Mouse (Mus musculus) brown adipose tissue, adult 24 weeks (tissue): ENCODE data around the gene Lrp1. TPM values are rescaled to one million over a fixed set of nuclear protein-coding genes. Genes with fewer than 3 reads are reported as not detected.

Experiments
- H3K27ac ChIP-seq: fragments of 200-500 bp; replicated peaks from 2 replicates; pipeline ENCODE4 v1.5.1; 2012; ENCODE audit warnings: low read depth, mild to moderate bottlenecking, low read length
- H3K4me1 ChIP-seq: fragments of 200-500 bp; 2 replicates; pipeline ENCODE4 v1.6.1; 2012; ENCODE audit warnings: low read length, mixed read lengths; ENCODE audit not compliant: control insufficient read depth, insufficient read depth, insufficient read length
- H3K4me3 ChIP-seq: fragments of 200-500 bp; 2 replicates; pipeline ENCODE4 v1.5.1; 2012; ENCODE audit warnings: low read depth, mild to moderate bottlenecking, low read length, moderate library complexity; ENCODE audit not compliant: insufficient read depth
- polyA plus RNA-seq: library from polyadenylated mRNA; stranded (reverse); fragments of >200 nt; gene quantifications from 2 replicates; pipeline ENCODE4 v1.2.4, GENCODE M21; 2012; ENCODE audit not compliant: missing spikeins, insufficient read depth, insufficient read length

Lrp1 gene
- polyA plus RNA-seq, 1 experiment: 43.8 TPM

DNA sequence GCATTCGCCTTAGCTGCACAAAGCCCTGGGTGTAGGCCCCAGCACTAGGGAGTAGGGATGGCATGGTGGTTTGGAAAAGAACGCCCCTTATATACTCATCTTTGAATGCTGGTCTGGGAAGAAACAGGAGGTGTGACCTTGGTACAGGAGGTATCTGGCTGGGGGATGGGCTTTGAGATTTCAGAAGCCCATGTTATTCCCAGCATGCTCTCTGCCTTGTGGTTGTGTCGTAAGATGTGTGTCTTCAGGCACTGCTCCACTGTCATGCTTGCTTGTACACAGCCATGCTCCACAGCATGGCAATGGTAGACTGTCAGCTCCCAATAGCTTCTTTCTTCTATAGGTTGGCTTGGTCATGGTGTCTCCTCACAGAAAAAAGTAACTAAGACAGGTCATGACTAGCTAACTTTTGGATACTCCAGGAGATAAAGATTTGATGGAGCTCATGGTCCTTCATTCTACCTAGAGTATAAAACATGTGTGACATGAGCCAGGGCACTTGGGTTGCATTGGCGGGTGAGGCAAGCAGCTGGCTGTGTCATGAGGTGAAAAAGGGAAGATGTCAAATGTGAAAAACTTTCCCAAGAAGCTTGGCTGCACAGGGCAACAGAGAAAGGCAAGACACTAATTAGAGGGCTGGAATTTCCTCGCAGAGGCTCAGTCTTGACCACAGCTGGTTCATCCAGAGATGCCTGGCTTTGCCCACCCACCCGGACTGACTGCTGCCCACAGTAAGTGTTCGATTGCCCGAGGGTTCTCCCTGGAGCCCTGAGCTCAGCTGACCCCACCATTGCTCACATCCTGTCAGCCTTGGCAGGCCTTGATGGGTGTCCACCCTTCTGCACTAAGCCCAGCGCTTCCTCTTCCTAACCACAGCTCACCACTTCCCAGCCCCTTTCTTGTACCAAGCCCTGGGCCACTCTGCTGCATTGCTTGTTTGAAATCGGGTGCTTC, 10.6 kb upstream of the Lrp1 start:
- no peaks in the 10 kb centered on the region for H3K4me1 ChIP-seq
- H3K27ac ChIP-seq: peak overlapping the region; percentile 44; the same call in 1 of the 2 replicates
- H3K4me3 ChIP-seq: no peak overlapping the region

GRCm38 (mm10) chr10:127626433-127626832, 5.5 kb upstream of the Lrp1 start:
- H3K4me3 ChIP-seq: no peak overlapping the region
- no peaks in the 10 kb centered on the region for H3K4me1 ChIP-seq
- no peak overlapping the region for H3K27ac ChIP-seq

DNA sequence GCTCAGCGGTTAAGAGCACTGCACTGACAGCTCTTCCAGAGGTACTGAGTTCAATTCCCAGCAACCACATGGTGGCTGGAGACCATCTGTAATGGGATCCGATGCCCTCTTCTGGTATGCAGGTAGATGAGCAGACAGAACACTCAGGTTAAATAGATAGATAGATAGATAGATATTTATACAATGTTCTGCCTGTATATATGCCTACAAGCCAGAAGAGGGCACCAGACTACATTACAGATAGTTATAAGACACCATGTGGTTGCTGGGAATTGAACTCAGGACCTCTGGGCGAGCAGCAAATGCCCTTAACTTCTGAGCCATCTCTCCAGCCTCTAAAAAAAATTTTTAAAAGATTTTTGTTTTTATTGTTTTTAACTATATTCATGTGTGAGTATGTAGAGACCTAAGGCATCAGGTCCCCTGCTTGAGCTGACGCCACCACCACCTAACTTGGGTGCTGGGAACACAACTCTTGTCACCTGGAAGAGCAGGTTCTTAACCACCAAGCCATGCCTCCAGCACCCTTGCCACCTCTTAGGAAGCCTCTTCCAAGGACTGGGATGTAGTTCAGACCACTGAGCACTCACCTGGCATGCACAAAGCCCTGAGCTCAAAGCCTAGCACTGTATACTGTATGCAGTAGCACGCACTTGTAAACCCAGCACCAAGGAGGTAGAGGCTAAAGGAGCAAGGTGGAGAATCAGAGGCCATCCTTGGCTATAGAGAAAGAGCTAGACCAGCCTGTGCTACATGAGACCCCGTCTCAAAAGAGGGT, 2.7 kb upstream of the Lrp1 start:
- peaks cover 3% of the 10 kb centered on the region; the same call in 1 of the 2 replicates for H3K4me1 ChIP-seq
- H3K27ac ChIP-seq: no peak overlapping the region

DNA sequence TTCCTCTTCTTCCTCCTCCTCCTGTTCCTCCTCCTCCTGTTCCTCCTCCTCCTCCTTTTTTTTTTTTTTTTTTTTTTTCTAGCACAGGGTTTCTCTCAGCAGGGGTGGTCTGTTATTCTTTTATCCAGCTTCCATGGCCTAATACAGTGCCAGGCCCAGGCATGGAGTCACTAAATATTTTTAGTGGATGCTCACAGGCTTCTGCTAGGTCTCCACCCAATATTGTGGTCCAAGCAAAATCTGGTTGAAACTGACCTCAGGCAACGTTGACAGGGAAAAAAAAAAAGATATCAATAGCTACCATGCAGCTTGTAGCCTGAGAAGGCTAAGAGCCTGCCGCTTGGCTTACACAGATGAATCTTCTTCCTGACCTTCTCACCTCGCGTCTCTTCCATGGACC, 1.7 kb upstream of the Lrp1 start:
- no peak overlapping the region for H3K4me3 ChIP-seq
- H3K27ac ChIP-seq: peak overlapping the region; percentile 87
- H3K4me1 ChIP-seq: peaks cover 7% of the 10 kb centered on the region; the same call in 1 of the 2 replicates

More for the DNA sequence above, 2.7 kb upstream of the Lrp1 start:
- no peak overlapping the region for H3K4me3 ChIP-seq

DNA sequence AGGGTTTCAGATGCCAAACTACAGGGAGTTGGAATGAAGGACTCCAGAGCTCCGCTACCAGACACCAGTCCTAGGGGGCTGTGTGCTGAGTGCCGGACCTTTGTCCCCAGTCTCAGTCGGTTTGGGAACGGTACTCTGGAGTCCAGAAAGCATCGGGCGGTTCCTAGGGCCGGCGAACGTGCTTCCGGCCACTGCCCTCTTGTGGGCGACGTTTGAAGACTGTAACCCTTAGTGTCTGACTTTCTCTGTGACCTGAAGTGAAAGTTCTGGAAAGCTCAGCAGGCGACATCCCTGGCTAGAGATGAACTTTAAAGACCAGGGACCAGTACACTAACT, 1.1 kb upstream of the Lrp1 start:
- Histone ChIP-seq H3K4me1 (peaks cover 13% of the 10 kb centered on the region), H3K4me3 (peak overlapping the region; percentile 70), H3K27ac (peak overlapping the region; percentile 87)

GRCm38 (mm10) chr10:127621191-127622056, 476 bp upstream of the Lrp1 start:
- peak overlapping the region; percentile 70 for H3K4me3 ChIP-seq
- peak overlapping the region; percentile 87 for H3K27ac ChIP-seq
- H3K4me1 ChIP-seq: peaks cover 17% of the 10 kb centered on the region

- H3K4me1 ChIP-seq: peaks cover 28% of the 10 kb centered on the region
- H3K27ac ChIP-seq: peak overlapping the region; percentile 48
- peak overlapping the region; percentile 85 for H3K4me3 ChIP-seq
These were observed 975 bp downstream of the Lrp1 start for GRCm38 (mm10) chr10:127619941-127620405.

- peak overlapping the region; percentile 85 for H3K4me3 ChIP-seq
- H3K27ac ChIP-seq: peak overlapping the region; percentile 48
These were observed 1.7 kb downstream of the Lrp1 start for GRCm38 (mm10) chr10:127619119-127619721.

GRCm38 (mm10) chr10:127618173-127618572, 2.8 kb downstream of the Lrp1 start:
- Histone ChIP-seq H3K27ac (peak overlapping the region; percentile 48), H3K4me1 (peaks cover 32% of the 10 kb centered on the region), H3K4me3 (peak overlapping the region; percentile 85)

More at GRCm38 (mm10) chr10:127619119-127619721, 1.7 kb downstream of the Lrp1 start:
- H3K4me1 ChIP-seq: peaks cover 32% of the 10 kb centered on the region

- Histone ChIP-seq H3K27ac (peak overlapping the region; percentile 68), H3K4me1 (peaks cover 32% of the 10 kb centered on the region), H3K4me3 (peak overlapping the region; percentile 17; the same call in 1 of the 2 replicates)
These were observed 3.7 kb downstream of the Lrp1 start for GRCm38 (mm10) chr10:127617294-127617693.

DNA sequence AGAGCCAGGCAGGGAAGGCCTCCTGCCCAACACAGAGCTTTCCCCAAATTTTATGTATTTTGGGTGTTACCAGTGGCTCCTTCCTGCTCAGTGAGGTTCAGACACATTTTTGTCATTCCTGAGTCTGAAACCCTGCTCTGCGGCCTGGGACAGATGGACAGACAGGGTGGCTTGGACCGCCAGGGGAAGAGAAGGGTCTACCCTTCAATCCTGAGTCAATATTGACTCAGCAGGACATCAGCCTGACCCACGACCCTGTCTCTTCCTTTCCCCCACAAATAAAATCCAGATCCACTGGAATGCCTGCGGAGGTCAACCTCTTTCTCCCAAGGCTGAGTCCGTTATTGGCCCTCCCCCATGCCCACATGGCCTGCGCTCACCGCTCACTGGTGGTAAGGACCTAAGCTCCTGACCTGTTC, 4.7 kb downstream of the Lrp1 start:
- H3K4me1 ChIP-seq: peaks cover 34% of the 10 kb centered on the region
- peak overlapping the region; percentile 68 for H3K27ac ChIP-seq
- peak overlapping the region; percentile 7; the same call in 1 of the 2 replicates for H3K4me3 ChIP-seq

GRCm38 (mm10) chr10:127615591-127615990, 5.4 kb downstream of the Lrp1 start:
- no peak overlapping the region for H3K4me3 ChIP-seq

DNA sequence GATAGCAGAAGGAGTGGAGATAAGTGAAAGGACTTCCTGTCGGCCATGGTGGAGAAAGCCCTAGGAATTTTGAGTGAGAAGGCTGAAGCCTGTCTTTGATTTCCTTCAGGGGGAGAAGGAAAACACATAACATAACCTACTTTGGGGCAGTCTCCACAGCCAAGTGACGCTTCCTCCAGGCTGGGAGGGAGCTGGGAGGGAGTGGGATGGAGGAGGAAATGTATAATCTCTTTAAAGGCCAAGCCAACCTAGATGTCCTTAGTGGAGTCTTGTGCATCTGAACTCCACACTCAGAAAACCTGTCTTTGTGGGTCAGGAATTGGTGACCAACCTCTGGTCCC, 5.9 kb downstream of the Lrp1 start:
- H3K4me3 ChIP-seq: no peak overlapping the region
- peaks cover 34% of the 10 kb centered on the region for H3K4me1 ChIP-seq
- H3K27ac ChIP-seq: peak overlapping the region; percentile 68

More at GRCm38 (mm10) chr10:127615591-127615990, 5.4 kb downstream of the Lrp1 start:
- Histone ChIP-seq H3K27ac (peak overlapping the region; percentile 68), H3K4me1 (peaks cover 34% of the 10 kb centered on the region)
